In the genomic region with DNA sequence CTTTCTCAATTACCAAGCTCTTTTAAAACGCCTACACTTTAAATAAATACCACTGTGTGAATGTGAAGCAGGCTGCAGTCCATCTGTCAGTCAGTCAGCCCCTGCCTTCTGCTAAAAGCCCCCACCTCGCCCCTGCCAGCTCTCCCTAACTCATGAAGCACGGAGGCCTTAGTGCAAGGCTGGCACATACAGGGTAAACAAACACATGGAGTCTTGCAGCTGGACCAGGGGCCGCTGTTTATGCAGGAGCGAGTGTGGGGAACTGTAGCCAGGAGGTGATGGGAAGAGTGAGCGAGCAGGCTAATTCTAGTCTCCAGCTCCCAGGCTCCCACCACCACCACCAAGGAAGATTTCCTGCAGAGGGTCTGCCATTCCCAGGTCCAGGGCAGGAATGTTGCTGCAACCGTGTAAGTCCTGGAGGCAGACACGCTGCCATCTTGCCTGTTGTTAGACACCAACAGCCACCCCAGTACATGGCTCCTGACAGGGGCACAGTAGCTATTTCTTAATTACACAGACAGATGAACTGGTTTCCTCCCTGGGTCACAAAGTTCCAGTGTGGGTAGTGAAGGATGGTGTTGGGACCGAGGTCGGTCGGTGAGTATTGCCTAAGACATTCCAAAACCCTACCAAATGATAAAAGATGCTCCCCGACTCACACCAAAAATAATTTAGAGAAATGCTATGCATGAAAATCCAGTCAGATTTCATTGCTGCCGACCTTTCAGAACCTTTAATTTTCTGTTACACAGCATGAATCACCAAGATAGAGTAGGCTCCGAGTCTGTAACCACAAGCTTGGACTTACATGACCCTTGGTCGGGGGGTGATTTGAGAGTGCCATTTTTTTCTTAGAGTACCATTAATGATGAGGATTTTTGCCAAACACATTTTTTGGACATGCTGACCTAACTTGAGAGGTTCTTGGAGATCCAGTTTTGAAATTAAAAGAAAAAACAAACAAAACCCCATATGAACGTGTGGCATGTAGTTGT, we compare ENCODE assay signal across 8 mouse cellular contexts. TPM values are rescaled to one million over a fixed set of nuclear protein-coding genes. Genes with fewer than 3 reads are reported as not detected.
DNase-seq lines count a peak whose midpoint lies in the region; ATAC-seq lines count a peak whose summit lies in the region.

No protein-coding gene starts in this region.

- H3K4me1 ChIP-seq in heart, embryonic 10.5 days = peaks cover 40% of the 10 kb centered on the region
- peaks cover 70% of the 10 kb centered on the region for H3K4me1 ChIP-seq in forebrain, embryonic 16.5 days (replicated peaks; ENCODE audit: control insufficient read depth, insufficient read depth, low read length)
- H3K4me1 ChIP-seq in midbrain, embryonic 11.5 days (ENCODE audit: control insufficient read depth, insufficient read depth, low read length) = peaks cover 71% of the 10 kb centered on the region

- 0 out of 2 replicates have a peak overlapping the region, but pooled peaks have one; percentile 14 for H3K4me2 ChIP-seq in forebrain, embryonic 16.5 days (ENCODE audit: low read length)
- 0 out of 2 replicates have a peak overlapping the region, but pooled peaks have one; percentile 7 for H3K4me2 ChIP-seq in midbrain, embryonic 11.5 days

- H3K27ac ChIP-seq in heart, embryonic 10.5 days = peak overlapping the region; percentile 37; the same call in 1 of the 2 replicates
- H3K27ac ChIP-seq in forebrain, embryonic 16.5 days (ENCODE audit: low read length) = peak overlapping the region; percentile 73
- H3K27ac ChIP-seq in midbrain, embryonic 11.5 days (ENCODE audit: low read depth, low read length) = peak overlapping the region; percentile 35

- no peak overlapping the region for H3K9ac ChIP-seq in forebrain, embryonic 16.5 days (replicated peaks; ENCODE audit: low read depth, low read length)
- H3K9ac ChIP-seq in midbrain, embryonic 11.5 days (ENCODE audit: low read length) = no peak overlapping the region

- DNase-seq in heart, embryonic 10.5 days (ENCODE audit: low spot score) = no peak
- no peak for DNase-seq in heart, postnatal 4 days
- DNase-seq in NIH3T3 (ENCODE audit: low read depth) = peak; percentile 14
- DNase-seq in midbrain, embryonic 11.5 days (ENCODE audit: low spot score, missing footprints) = peak; percentile 91
- DNase-seq in embryo, embryonic 11 days = no peak
- DNase-seq in embryo, embryonic 9.5 days (ENCODE audit: extremely low spot score) = no peak
- no peak for DNase-seq in ovary, postnatal 36 days (ENCODE audit: low spot score)

- H3K9me3 ChIP-seq in heart, embryonic 10.5 days = no peaks in the 10 kb centered on the region
- no peaks in the 10 kb centered on the region for H3K9me3 ChIP-seq in forebrain, embryonic 16.5 days (ENCODE audit: control insufficient read depth, low read length)
- H3K9me3 ChIP-seq in midbrain, embryonic 11.5 days (ENCODE audit: control insufficient read depth, low read length) = no peaks in the 10 kb centered on the region

- no peak overlapping the region for H3K4me3 ChIP-seq in heart, embryonic 10.5 days
- no peak overlapping the region for H3K4me3 ChIP-seq in forebrain, embryonic 16.5 days (replicated peaks; ENCODE audit: low read length)
- no peak overlapping the region for H3K4me3 ChIP-seq in midbrain, embryonic 11.5 days (ENCODE audit: low read depth, low read length)

- peak; percentile 79 for ATAC-seq in forebrain, embryonic 16.5 days
- ATAC-seq in midbrain, embryonic 11.5 days (ENCODE audit: low FRiP score) = peak; percentile 49

- H3K36me3 ChIP-seq in heart, embryonic 10.5 days = no peaks in the 10 kb centered on the region
- no peaks in the 10 kb centered on the region for H3K36me3 ChIP-seq in forebrain, embryonic 16.5 days (ENCODE audit: control insufficient read depth, insufficient read depth)
- no peaks in the 10 kb centered on the region for H3K36me3 ChIP-seq in midbrain, embryonic 11.5 days (ENCODE audit: control insufficient read depth, insufficient read depth, low read length)

- H3K27me3 ChIP-seq in heart, embryonic 10.5 days (ENCODE audit: insufficient read depth, poor library complexity, severe bottlenecking) = no peaks in the 10 kb centered on the region
- no peaks in the 10 kb centered on the region for H3K27me3 ChIP-seq in forebrain, embryonic 16.5 days (replicated peaks; ENCODE audit: control insufficient read depth, insufficient read depth, low read length)
- H3K27me3 ChIP-seq in midbrain, embryonic 11.5 days (ENCODE audit: control insufficient read depth, insufficient read depth, low read length) = no peaks in the 10 kb centered on the region

- 54% methylated on average over 16 of the region's 16 CpGs for WGBS in heart, embryonic 10.5 days
- WGBS in forebrain, embryonic 16.5 days = 38% methylated on average over 16 of the region's 16 CpGs
- 59% methylated on average over 16 of the region's 16 CpGs for WGBS in midbrain, embryonic 11.5 days

RNA-seq across cellular contexts. Expression of a gene that starts 20.0 kb away (rescaled TPM):
- polyA plus RNA-seq in heart, embryonic 10.5 days (2016; fragmentation: Nextera tagmentation; extraction: Ambion mirVana) = 5.4 and 8.7 TPM in 2 replicates
- 1 to 10 TPM; 8.8 to 9.3 TPM for total RNA-seq in heart, postnatal 4 days (2021)
- polyA plus RNA-seq in forebrain, embryonic 16.5 days (2015; fragmentation: Nextera tagmentation; extraction: Ambion mirVana) = 15.2 and 17.6 TPM in 2 replicates
- 37.8 and 44.7 TPM in 2 replicates for polyA plus RNA-seq in midbrain, embryonic 11.5 days (2014; fragmentation: Nextera tagmentation; extraction: Ambion mirVana)

Comparison
In these comparisons a context has a peak if more than half of its experiments do, and no peak if none do; other contexts are left out.
1. DNase-seq: peak in NIH3T3 (single experiment) and midbrain, embryonic 11.5 days (single experiment); none in heart, embryonic 10.5 days (single experiment), heart, postnatal 4 days (single experiment), embryo, embryonic 11 days (single experiment), embryo, embryonic 9.5 days (single experiment) and ovary, postnatal 36 days (single experiment).
2. Peak in every context shown above with its lines, with median percentiles within 50 percentile points of each other: H3K27ac ChIP-seq.